Mouse (Mus musculus) bone marrow, adult 2 months (tissue): Measurements from ENCODE around the gene Psmd6. TPM values are rescaled to one million over a fixed set of nuclear protein-coding genes. Genes with fewer than 3 reads are reported as not detected.

Experiments used
- H3K27ac ChIP-seq: fragments of 200-500 bp; 2 replicates; pipeline ENCODE4 v1.5.1; 2012; ENCODE audit warnings: low read depth, mild to moderate bottlenecking, control low read depth, inconsistent platforms, low read length; ENCODE audit not compliant: control insufficient read depth, poor library complexity, insufficient read depth
- H3K4me1 ChIP-seq: fragments of 200-500 bp; 2 replicates; pipeline ENCODE4 v1.6.1; 2011; ENCODE audit warnings: low read length; ENCODE audit not compliant: control insufficient read depth, insufficient read depth
- H3K4me3 ChIP-seq: fragments of 200-500 bp; replicated peaks from 2 replicates; pipeline ENCODE3; 2011; ENCODE audit warnings: mild to moderate bottlenecking, low read depth, low read length, control low read depth; ENCODE audit not compliant: control insufficient read depth
- CTCF ChIP-seq: fragments of 200-500 bp; IDR thresholded peaks from 2 replicates; pipeline ENCODE4 v1.5.1; 2011; ENCODE audit warnings: low read length, control low read depth; ENCODE audit not compliant: control insufficient read depth, insufficient read depth
- POLR2A ChIP-seq: fragments of 200-500 bp; IDR thresholded peaks from 2 replicates; pipeline ENCODE4 v1.6.1; 2011; ENCODE audit warnings: low read depth, mild to moderate bottlenecking, control low read depth, low read length, borderline replicate concordance; ENCODE audit not compliant: control insufficient read depth
- WGBS: fragments of 180-500 bp; shearing (Covaris S2); methylation state at CpG from one replicate; pipeline ENCODE4 v1.1.7; 2018; 5-methylcytosine and 5-hydroxymethylcytosine counted together
- polyA plus RNA-seq: library from polyadenylated mRNA; stranded (reverse); fragments of >200 nt; gene quantifications from 2 replicates; pipeline ENCODE4 v1.2.4, GENCODE M21; 2011; ENCODE audit warnings: low replicate concordance; ENCODE audit not compliant: missing spikeins, insufficient read depth, insufficient read length

Gene Psmd6
- polyA plus RNA-seq, 1 experiment, result 74.7 TPM

GRCm38 (mm10) chr14:14088016-14088791 is 32.6 kb downstream of the Psmd6 start:
- WGBS, result 9% methylated on average over 9 of the region's 9 CpGs
- Histone ChIP-seq H3K4me3 (peak overlapping the region; percentile 50), H3K4me1 (peaks cover 4% of the 10 kb centered on the region), H3K27ac (peak overlapping the region; percentile 89)
- no peak for TF ChIP-seq CTCF

- peak overlapping the region; percentile 47; the same call in 1 of the 2 replicates for H3K27ac ChIP-seq
- WGBS, result 51% methylated on average over 6 of the region's 6 CpGs
- H3K4me3 ChIP-seq, result no peak overlapping the region
- peaks cover 4% of the 10 kb centered on the region for H3K4me1 ChIP-seq
- TF ChIP-seq POLR2A, result no peak
- no peak for TF ChIP-seq CTCF
These were observed 33.4 kb downstream of the Psmd6 start for GRCm38 (mm10) chr14:14087348-14087747.

GRCm38 (mm10) chr14:14086711-14087263 is 34.0 kb downstream of the Psmd6 start:
- Histone ChIP-seq H3K4me3 (no peak overlapping the region), H3K27ac (peak overlapping the region; percentile 19; the same call in 1 of the 2 replicates), H3K4me1 (peaks cover 4% of the 10 kb centered on the region)
- 54% methylated on average over 4 of the region's 4 CpGs for WGBS
- TF ChIP-seq POLR2A (no peak), CTCF (no peak)

GRCm38 (mm10) chr14:14083811-14084210 is 37.0 kb downstream of the Psmd6 start:
- no peak overlapping the region for H3K27ac ChIP-seq
- TF ChIP-seq CTCF (no peak), POLR2A (no peak)
- WGBS, result 88% methylated on average over 8 of the region's 8 CpGs

GRCm38 (mm10) chr14:14080604-14081194 is 40.1 kb downstream of the Psmd6 start:
- H3K27ac ChIP-seq, result no peak overlapping the region
- no peaks in the 10 kb centered on the region for H3K4me1 ChIP-seq
- WGBS, result 68% methylated on average over 6 of the region's 6 CpGs
- TF ChIP-seq POLR2A (no peak), CTCF (no peak)
- no peak overlapping the region for H3K4me3 ChIP-seq

More at GRCm38 (mm10) chr14:14083811-14084210, 37.0 kb downstream of the Psmd6 start:
- Histone ChIP-seq H3K4me3 (no peak overlapping the region), H3K4me1 (peaks cover 2% of the 10 kb centered on the region; the same call in 1 of the 2 replicates)

GRCm38 (mm10) chr14:14071456-14071855 is 49.3 kb downstream of the Psmd6 start:
- TF ChIP-seq POLR2A, result no peak
- no peak for TF ChIP-seq CTCF
- H3K4me3 ChIP-seq, result no peak overlapping the region
- WGBS, result 80% methylated on average over 4 of the region's 4 CpGs
- H3K27ac ChIP-seq, result no peak overlapping the region
- no peaks in the 10 kb centered on the region; the same call in 1 of the 2 replicates for H3K4me1 ChIP-seq

GRCm38 (mm10) chr14:14070541-14071315 is 50.1 kb downstream of the Psmd6 start:
- TF ChIP-seq POLR2A, result no peak
- TF ChIP-seq CTCF, result no peak
- WGBS, result 88% methylated on average over 6 of the region's 6 CpGs
- no peak overlapping the region for H3K27ac ChIP-seq
- no peak overlapping the region for H3K4me3 ChIP-seq
- peaks cover 2% of the 10 kb centered on the region; the same call in 1 of the 2 replicates for H3K4me1 ChIP-seq
